Mouse (Mus musculus) G1E (cell line): ENCODE measurements at regions not wholly inside any gene's neighbourhood (a gene's known extent, or its start where the extent isn't known, plus 50 kb on each side); places are given as distances from the start of the nearest gene placed in this dataset.

ENCODE experiments used
- CTCF ChIP-seq: IDR thresholded peaks from 2 replicates; pipeline ENCODE4 v1.5.1; 2012; ENCODE audit warnings: low read depth, low read length, inconsistent platforms, mixed read lengths
- GATA1 ChIP-seq: IDR thresholded peaks from 2 replicates; pipeline ENCODE4 v1.6.1; 2012; ENCODE audit warnings: borderline replicate concordance, low read length, inconsistent platforms, mixed read lengths
- POLR2AphosphoS5 ChIP-seq: IDR thresholded peaks from 2 replicates; pipeline ENCODE4 v1.6.1; 2012; ENCODE audit warnings: low read depth, low read length, inconsistent platforms; ENCODE audit not compliant: insufficient replicate concordance

DNA sequence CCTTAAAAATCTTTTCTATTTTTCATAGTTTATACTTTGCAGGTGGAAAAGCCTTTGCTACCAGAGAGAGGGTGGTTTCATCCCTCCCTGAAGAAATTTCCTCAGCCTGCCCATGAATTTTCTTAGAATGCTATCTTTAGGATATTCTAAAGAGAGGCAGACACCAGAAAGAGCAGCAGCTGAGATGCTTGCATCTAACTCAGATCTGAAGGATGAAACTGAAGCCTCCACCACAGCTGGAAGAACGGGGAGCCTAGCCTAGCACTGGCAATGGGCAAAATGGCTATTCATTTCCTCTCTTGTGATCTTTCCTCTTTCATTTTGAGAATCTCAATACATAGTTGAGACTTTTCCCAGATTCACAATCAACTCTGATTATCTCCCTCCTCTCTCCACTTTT, 640.0 kb upstream of the Zeb2 start:
- TF ChIP-seq GATA1 (no peak), CTCF (no peak), POLR2AphosphoS5 (no peak)
